In the genomic region with DNA sequence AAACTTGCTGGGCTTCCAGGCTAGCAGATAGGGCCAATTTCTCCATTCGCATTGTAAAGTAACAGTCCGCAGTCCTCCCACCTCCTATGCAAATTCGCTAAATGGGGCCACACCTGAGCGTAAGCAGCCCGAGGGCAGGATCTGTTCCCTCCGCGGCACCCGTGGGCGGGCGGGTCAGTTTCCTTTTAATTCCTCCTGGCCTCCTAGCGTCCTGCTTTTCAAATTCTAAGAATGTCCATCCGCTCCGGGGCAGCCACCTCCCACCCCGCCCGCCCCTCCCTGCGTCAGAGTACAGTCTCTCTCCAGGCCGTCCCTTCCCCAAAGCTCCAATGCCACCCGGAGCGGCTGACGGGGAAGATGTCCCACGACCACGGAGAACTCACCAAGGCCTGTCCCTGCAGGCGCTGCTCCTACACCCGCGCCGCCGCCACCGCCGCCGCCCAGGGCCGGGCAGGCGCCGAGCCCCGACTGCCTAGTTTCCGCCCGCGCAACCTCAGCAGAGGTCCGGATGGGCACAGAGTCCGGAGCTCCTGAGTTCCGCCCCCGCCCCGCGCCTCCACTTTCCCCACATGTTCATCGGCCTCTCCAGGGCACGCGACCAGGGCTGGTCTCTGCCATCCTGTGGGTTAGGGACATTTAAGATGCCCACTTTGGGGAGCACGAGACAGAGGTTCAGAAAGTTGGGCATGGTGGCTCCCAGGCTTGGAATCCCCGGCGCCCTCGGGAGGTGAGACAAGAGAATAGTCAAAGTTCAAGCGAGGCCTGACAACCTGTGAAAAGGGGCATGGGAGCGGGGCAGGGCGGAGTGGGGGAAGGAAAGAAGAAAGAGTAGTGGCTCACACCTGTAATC, we compare ENCODE assay signal across 8 mouse cellular contexts. TPM values are rescaled to one million over a fixed set of nuclear protein-coding genes. Genes with fewer than 3 reads are reported as not detected.
A peak's percentile ranks its signal among the peaks of the same experiment; 100 is the strongest.
DNase-seq lines count a peak whose midpoint lies in the region; ATAC-seq lines count a peak whose summit lies in the region.

No protein-coding gene starts in this region.

- intact Hi-C loops in left cerebral cortex, postnatal 14 days (cut with DNase I), result loop anchor here (10.0 kb wide), 1 partner anchor 168 kb away; the partner anchor contains the start of genes Ckm and Klc3

- peak; percentile 76 for DNase-seq in WW6 (ENCODE audit: low read depth, low spot score)
- peak; percentile 74 to 81 for DNase-seq in cerebellum, postnatal 4 days (ENCODE audit: low spot score in 2 of 2)
- DNase-seq in gastrocnemius, adult 8-10 months (ENCODE audit: low spot score in 2 of 2), result peak; percentile 64 to 70
- DNase-seq in induced T-regulatory cell, adult 2 months (ENCODE audit: low read depth), result peak; percentile 93
- peak; percentile 58 to 71 for DNase-seq in left cerebral cortex, postnatal 14 days (ENCODE audit: low spot score in 2 of 2)
- peak; percentile 75 for DNase-seq in right cerebral cortex, postnatal 14 days
- DNase-seq in urinary bladder, postnatal 36 days (ENCODE audit: low spot score in 2 of 2), result peak; percentile 70 to 81

- peak; percentile 64 for ATAC-seq in megakaryocyte-erythroid progenitor cell, adult 5-6 weeks (replicated peaks; ENCODE audit: low FRiP score, low TSS enrichment, poor library complexity, severe bottlenecking)

RNA-seq across cellular contexts. Expression of gene Zfp296, which starts 3.9 kb away (rescaled TPM):
- 1 to 10 TPM in 1 of 4 experiments, under 1 TPM in 3; 0.56 to 1.1 (median 0.77) TPM for total RNA-seq in gastrocnemius, adult 8-10 months (2022)
- total RNA-seq in left cerebral cortex, postnatal 14 days (2021), result under 1 TPM; 0.51 to 0.68 TPM
- 0.47 and 4.2 TPM in 2 replicates for total RNA-seq in megakaryocyte-erythroid progenitor cell, adult 5-6 weeks (2014; fragmentation: Nextera tagmentation)
- total RNA-seq in megakaryocyte-erythroid progenitor cell, adult 5-6 weeks (2017), result 3.2 and 3.9 TPM in 2 replicates

RNA-seq across cellular contexts. Expression of gene Gemin7, which starts 4.2 kb away (rescaled TPM):
- 100 to 1,000 TPM in 2 of 4 experiments, 10 to 100 TPM in 2; 78.5 to 108 (median 99.3) TPM for total RNA-seq in gastrocnemius, adult 8-10 months (2022)
- total RNA-seq in left cerebral cortex, postnatal 14 days (2021), result 10 to 100 TPM; 43.8 to 46.0 TPM
- 60.3 and 70.0 TPM in 2 replicates for total RNA-seq in megakaryocyte-erythroid progenitor cell, adult 5-6 weeks (2014; fragmentation: Nextera tagmentation)
- total RNA-seq in megakaryocyte-erythroid progenitor cell, adult 5-6 weeks (2017), result 24.1 and 25.1 TPM in 2 replicates

RNA-seq across cellular contexts. Expression of gene Ppp1r37, which starts 10.3 kb away (rescaled TPM):
- 10 to 100 TPM; 45.9 to 52.8 (median 48.8) TPM for total RNA-seq in gastrocnemius, adult 8-10 months (2022)
- total RNA-seq in left cerebral cortex, postnatal 14 days (2021), result 10 to 100 TPM; 87.9 to 98.8 TPM
- total RNA-seq in megakaryocyte-erythroid progenitor cell, adult 5-6 weeks (2014; fragmentation: Nextera tagmentation), result 27.7 and 37.2 TPM in 2 replicates
- total RNA-seq in megakaryocyte-erythroid progenitor cell, adult 5-6 weeks (2017), result 14.6 and 14.7 TPM in 2 replicates

RNA-seq across cellular contexts. Expression of gene Clasrp, which starts 31.1 kb away (rescaled TPM):
- total RNA-seq in gastrocnemius, adult 8-10 months (2022), result 10 to 100 TPM in 1 of 4 experiments, 1 to 10 TPM in 3; 6.3 to 10.0 (median 9.2) TPM
- 10 to 100 TPM; 84.4 to 84.6 TPM for total RNA-seq in left cerebral cortex, postnatal 14 days (2021)
- total RNA-seq in megakaryocyte-erythroid progenitor cell, adult 5-6 weeks (2014; fragmentation: Nextera tagmentation), result 44.9 and 53.1 TPM in 2 replicates
- 33.9 and 48.3 TPM in 2 replicates for total RNA-seq in megakaryocyte-erythroid progenitor cell, adult 5-6 weeks (2017)

RNA-seq across cellular contexts. Expression of gene Nkpd1, which starts 55.5 kb away (rescaled TPM):
- not detected for total RNA-seq in gastrocnemius, adult 8-10 months (2022)
- 1 to 10 TPM in 1 of 2 experiments, under 1 TPM in 1; 0.68 to 1.1 TPM for total RNA-seq in left cerebral cortex, postnatal 14 days (2021)
- total RNA-seq in megakaryocyte-erythroid progenitor cell, adult 5-6 weeks (2014; fragmentation: Nextera tagmentation), result 0.20 TPM in 1 of 2 replicates, not detected in the other
- total RNA-seq in megakaryocyte-erythroid progenitor cell, adult 5-6 weeks (2017), result not detected in 2 replicates

Comparison
In these comparisons a context has a peak if more than half of its experiments do, and no peak if none do; other contexts are left out.
1. Peak in every context shown above with its lines: DNase-seq and ATAC-seq.